Mouse (Mus musculus) liver, adult (tissue): ENCODE data around the gene Obp1b.
"Not testable (repeated sequence)": the region's sequence is repeated elsewhere in the genome, so short reads cannot be mapped to it uniquely, and the experiment has no call there.

Source experiments
- GATA4 ChIP-seq: IDR thresholded peaks from 2 replicates; pipeline ENCODE4 v1.6.1; 2014; ENCODE audit warnings: mild to moderate bottlenecking, low read length; ENCODE audit not compliant: insufficient replicate concordance

Obp1b gene

GRCm38 (mm10) chrX:78186477-78186876 is at the start of gene Obp1b:
Gene Obp1b (plus strand): TSS chrX:78186777.
- TF ChIP-seq GATA4 = not testable (repeated sequence)

GRCm38 (mm10) chrX:78202829-78203228 is 16.3 kb downstream of the Obp1b start:
- no peak for TF ChIP-seq GATA4
